Mouse (Mus musculus) ES-Bruce4 (cell line): ENCODE data around the gene Vmn1r139. TPM values are rescaled to one million over a fixed set of nuclear protein-coding genes. Genes with fewer than 3 reads are reported as not detected.
"Not testable (repeated sequence)": the region's sequence is repeated elsewhere in the genome, so short reads cannot be mapped to it uniquely, and the experiment has no call there.

ENCODE experiments used
- H3K27ac ChIP-seq: 2 replicates; pipeline ENCODE4 v1.5.1; 2012; ENCODE audit warnings: low read length, inconsistent platforms; ENCODE audit not compliant: insufficient read depth
- H3K27me3 ChIP-seq: 2 replicates; pipeline ENCODE4 v1.6.1; 2012; ENCODE audit warnings: mild to moderate bottlenecking, low read length, inconsistent platforms; ENCODE audit not compliant: control insufficient read depth, poor library complexity, insufficient read depth, severe bottlenecking
- H3K36me3 ChIP-seq: 2 replicates; pipeline ENCODE4 v1.6.1; 2012; ENCODE audit warnings: inconsistent platforms, mild to moderate bottlenecking, low read length, moderate library complexity; ENCODE audit not compliant: control insufficient read depth, poor library complexity, insufficient read depth, severe bottlenecking
- H3K4me1 ChIP-seq: one replicate; pipeline ENCODE4 v1.8.1; 2011; ENCODE audit warnings: low read length; ENCODE audit not compliant: control insufficient read depth, insufficient read depth
- H3K4me3 ChIP-seq: 2 replicates; pipeline ENCODE4 v1.5.1; 2011; ENCODE audit warnings: low read depth, mild to moderate bottlenecking, low read length
- H3K9ac ChIP-seq: 2 replicates; pipeline ENCODE4 v1.6.1; 2012; ENCODE audit warnings: low read depth, mild to moderate bottlenecking, inconsistent platforms; ENCODE audit not compliant: poor library complexity, severe bottlenecking
- H3K9me3 ChIP-seq: replicated peaks from 2 replicates; pipeline ENCODE4 v1.6.1; 2012; ENCODE audit warnings: mild to moderate bottlenecking, low read length, inconsistent platforms; ENCODE audit not compliant: control insufficient read depth, poor library complexity, insufficient read depth, severe bottlenecking
- polyA plus RNA-seq: library from polyadenylated mRNA; stranded (reverse); fragments of >200 nt; gene quantifications from 2 replicates; pipeline ENCODE4 v1.2.4, GENCODE M21; 2011; ENCODE audit warnings: low read depth; ENCODE audit not compliant: missing spikeins, insufficient read depth, insufficient read length

The Vmn1r139 gene
- not detected in 2 replicates for polyA plus RNA-seq

DNA sequence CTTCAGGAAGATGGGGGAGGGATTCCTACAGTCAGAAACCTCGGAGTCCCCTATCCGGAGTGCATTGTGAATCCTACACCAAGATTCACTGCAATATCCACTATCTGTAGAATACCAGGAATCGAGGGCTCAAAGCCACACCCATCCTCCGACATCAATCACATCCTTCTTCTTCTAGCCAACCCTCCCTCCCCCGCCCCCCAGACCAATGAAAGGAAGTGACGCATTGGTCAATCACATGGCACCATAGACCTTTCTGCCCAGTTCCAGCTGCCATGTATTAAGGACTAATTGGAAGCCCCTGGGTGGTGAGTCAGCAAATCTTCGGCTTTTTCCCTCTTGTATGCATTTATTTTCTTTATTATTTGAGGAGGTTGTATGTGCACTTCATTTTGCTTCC is at the start of gene Vmn1r139:
Gene Vmn1r139, plus strand, starts transcription at position 301 of the 400 bp plus-strand sequence.
- not testable (repeated sequence) for H3K4me3 ChIP-seq, H3K27ac ChIP-seq, H3K36me3 ChIP-seq, H3K9ac ChIP-seq, H3K27me3 ChIP-seq, H3K4me1 ChIP-seq, H3K9me3 ChIP-seq

DNA sequence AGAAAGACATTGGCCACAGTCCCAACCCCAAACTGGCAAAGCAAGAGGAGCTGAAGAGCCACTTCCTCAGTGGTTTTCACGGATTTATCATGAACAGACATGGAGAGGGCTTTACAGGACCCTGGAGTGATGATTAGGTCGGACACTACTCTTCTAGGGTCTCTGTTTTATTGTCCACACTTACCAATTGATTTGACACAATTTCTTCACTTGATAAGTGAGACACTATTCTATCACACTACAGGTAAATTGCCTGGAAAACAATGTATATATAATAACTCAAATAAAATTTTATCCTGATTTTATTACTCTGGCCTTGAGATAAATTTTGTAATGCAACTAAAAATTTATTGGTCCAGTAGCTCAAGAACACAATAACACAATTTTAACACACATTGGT is 40.1 kb upstream of the Vmn1r139 start, which contains the start of gene Vmn1r138:
Gene Vmn1r138, minus strand, starts transcription at position 101 of the 400 bp plus-strand sequence.
- not testable (repeated sequence) for H3K9ac ChIP-seq, H3K4me1 ChIP-seq, H3K27ac ChIP-seq, H3K9me3 ChIP-seq, H3K4me3 ChIP-seq, H3K36me3 ChIP-seq, H3K27me3 ChIP-seq

- not testable (repeated sequence) for H3K4me1 ChIP-seq, H3K27me3 ChIP-seq, H3K9me3 ChIP-seq, H3K4me3 ChIP-seq, H3K36me3 ChIP-seq, H3K27ac ChIP-seq, H3K9ac ChIP-seq
These were observed 12.7 kb upstream of the Vmn1r139 start, which contains the start of gene Gm6176 for GRCm38 (mm10) chr7:22056205-22056604. Gene Gm6176 (minus strand): TSS chr7:22056305.

DNA sequence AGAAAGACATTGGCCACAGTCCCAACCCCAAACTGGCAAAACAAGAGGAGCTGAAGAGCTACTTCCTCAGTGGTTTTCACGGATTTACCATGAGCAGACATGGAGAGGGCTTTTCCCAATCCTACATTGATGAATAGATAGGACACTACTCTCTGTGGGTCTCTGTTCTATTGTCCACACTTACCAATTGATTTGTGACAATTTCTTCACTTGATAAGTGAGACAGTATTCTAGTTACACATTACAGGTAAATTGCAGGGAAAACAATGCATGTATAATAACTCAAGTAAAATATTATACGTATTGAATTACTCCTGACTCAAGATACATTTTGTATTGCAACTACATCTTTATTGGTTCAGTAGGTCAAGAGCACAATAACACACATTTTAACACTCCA is 49.3 kb downstream of the Vmn1r139 start, which contains the start of gene Gm16451:
Gene Gm16451, minus strand, starts transcription at position 101 of the 400 bp plus-strand sequence.
- not testable (repeated sequence) for H3K36me3 ChIP-seq, H3K27me3 ChIP-seq, H3K4me3 ChIP-seq

GRCm38 (mm10) chr7:22134641-22135040 is 65.8 kb downstream of the Vmn1r139 start, which contains the start of gene Gm10666:
Gene Gm10666 (minus strand): TSS chr7:22134741.
- not testable (repeated sequence) for H3K9me3 ChIP-seq, H3K27ac ChIP-seq, H3K4me1 ChIP-seq, H3K36me3 ChIP-seq, H3K27me3 ChIP-seq, H3K9ac ChIP-seq, H3K4me3 ChIP-seq

More for the DNA sequence above, 49.3 kb downstream of the Vmn1r139 start, which contains the start of gene Gm16451:
- H3K9ac ChIP-seq, H3K4me1 ChIP-seq, H3K9me3 ChIP-seq, H3K27ac ChIP-seq: not testable (repeated sequence)

Other genes with a start within 250 kb of the Vmn1r139 start
- gene Vmn1r135, start 236.7 kb upstream of the Vmn1r139 start, polyA plus RNA-seq: not detected in 2 replicates
- gene Gm5725, start 224.8 kb upstream of the Vmn1r139 start, polyA plus RNA-seq: not detected in 2 replicates
- gene Gm5891, start 147.8 kb upstream of the Vmn1r139 start, polyA plus RNA-seq: not detected in 2 replicates
- not detected in 2 replicates for gene Vmn1r137, start 74.5 kb upstream of the Vmn1r139 start, polyA plus RNA-seq
- not detected in 2 replicates for gene Vmn1r138, start 40.2 kb upstream of the Vmn1r139 start, polyA plus RNA-seq
- gene Gm6176, start 12.8 kb upstream of the Vmn1r139 start, polyA plus RNA-seq: not detected in 2 replicates
- not detected in 2 replicates for gene Gm16451, start 49.2 kb downstream of the Vmn1r139 start, polyA plus RNA-seq
- not detected in 2 replicates for gene Gm10666, start 65.7 kb downstream of the Vmn1r139 start, polyA plus RNA-seq
- gene Vmn1r142, start 95.0 kb downstream of the Vmn1r139 start, polyA plus RNA-seq: not detected in 2 replicates
- gene Vmn1r143, start 120.3 kb downstream of the Vmn1r139 start, polyA plus RNA-seq: not detected in 2 replicates
- not detected in 2 replicates for gene Gm8653, start 132.2 kb downstream of the Vmn1r139 start, polyA plus RNA-seq
- gene Gm8453, start 160.4 kb downstream of the Vmn1r139 start, polyA plus RNA-seq: not detected in 2 replicates